Mouse (Mus musculus) monocyte, adult 2 months (primary cell): ENCODE measurements around the gene Oas2.

Source experiments
- DNase-seq, 2 experiments: peaks; one replicate each; pipeline ENCODE4 v3.0.0; 2022; ENCODE audit warnings: low spot score in 2 of 2, low read depth in 1 of 2

Gene Oas2

GRCm38 (mm10) chr5:120732740-120733139 is 16.9 kb downstream of the Oas2 start:
- no peak for DNase-seq

GRCm38 (mm10) chr5:120729319-120729718 is 20.3 kb downstream of the Oas2 start:
- no peak for DNase-seq

- DNase-seq = no peak
Observed at GRCm38 (mm10) chr5:120725811-120726455, 23.7 kb downstream of the Oas2 start.

- DNase-seq = no peak
Observed at GRCm38 (mm10) chr5:120721005-120721404, 28.6 kb downstream of the Oas2 start.

- DNase-seq = no peak
Observed at GRCm38 (mm10) chr5:120718600-120719378, 30.9 kb downstream of the Oas2 start.

GRCm38 (mm10) chr5:120717136-120717535 is 32.5 kb downstream of the Oas2 start:
- no peak for DNase-seq

- peak in 1 of 2 experiments; percentile 24 for DNase-seq
Observed at GRCm38 (mm10) chr5:120714314-120714713, 35.3 kb downstream of the Oas2 start.

GRCm38 (mm10) chr5:120712721-120713120 is 36.9 kb downstream of the Oas2 start:
- DNase-seq = no peak

GRCm38 (mm10) chr5:120711827-120712226 is 37.8 kb downstream of the Oas2 start, which contains the start of gene Dtx1:
Gene Dtx1 (minus strand): TSS chr5:120711927.
- no peak for DNase-seq

- no peak for DNase-seq
Observed at GRCm38 (mm10) chr5:120711416-120711815, 38.2 kb downstream of the Oas2 start.

GRCm38 (mm10) chr5:120710826-120711248 is 38.8 kb downstream of the Oas2 start:
- DNase-seq = no peak

- no peak for DNase-seq
Observed at GRCm38 (mm10) chr5:120710161-120710825, 39.4 kb downstream of the Oas2 start.

GRCm38 (mm10) chr5:120706976-120707375 is 42.7 kb downstream of the Oas2 start:
- DNase-seq = no peak

GRCm38 (mm10) chr5:120706541-120706940 is 43.1 kb downstream of the Oas2 start:
- no peak for DNase-seq

GRCm38 (mm10) chr5:120704421-120704820 is 45.2 kb downstream of the Oas2 start:
- DNase-seq = no peak

GRCm38 (mm10) chr5:120703660-120704059 is 46.0 kb downstream of the Oas2 start:
- DNase-seq = no peak

- no peak for DNase-seq
Observed at GRCm38 (mm10) chr5:120702969-120703368, 46.7 kb downstream of the Oas2 start.

- DNase-seq = no peak
Observed at GRCm38 (mm10) chr5:120702421-120702820, 47.2 kb downstream of the Oas2 start.

- no peak for DNase-seq
Observed at GRCm38 (mm10) chr5:120700996-120701790, 48.5 kb downstream of the Oas2 start.

GRCm38 (mm10) chr5:120698801-120699391 is 50.8 kb downstream of the Oas2 start:
- DNase-seq = no peak

- no peak for DNase-seq
Observed at GRCm38 (mm10) chr5:120698181-120698580, 51.5 kb downstream of the Oas2 start.
